Mouse (Mus musculus) myocyte (in vitro differentiated cells): ENCODE data around the gene H2-DMa.

Experiments used
- CEBPB ChIP-seq: IDR thresholded peaks from 2 replicates; pipeline ENCODE4 v1.6.1; 2011; ENCODE audit warnings: mild to moderate bottlenecking, moderate library complexity; ENCODE audit not compliant: poor library complexity, insufficient read depth, severe bottlenecking
- E2F4 ChIP-seq: IDR thresholded peaks from one replicate; pipeline ENCODE4 v1.6.1; 2011; ENCODE audit warnings: mild to moderate bottlenecking, control low read depth, moderate library complexity; ENCODE audit not compliant: insufficient read depth
- MAX ChIP-seq: IDR thresholded peaks from one replicate; pipeline ENCODE4 v1.6.1; 2011; ENCODE audit warnings: low read depth, mild to moderate bottlenecking, control low read depth
- MYOG ChIP-seq, 3 experiments: IDR thresholded peaks; one replicate each; pipeline ENCODE4 v1.6.1; 2011; ENCODE audit warnings: control low read depth in 2 of 3, low read depth in 2 of 3, mild to moderate bottlenecking in 2 of 3; ENCODE audit not compliant: insufficient read length in 2 of 3, control insufficient read depth in 1 of 3, insufficient read depth in 1 of 3
- POLR2A ChIP-seq: IDR thresholded peaks from one replicate; pipeline ENCODE4 v1.6.1; 2011; ENCODE audit warnings: low read depth, mild to moderate bottlenecking, control low read depth, moderate library complexity; ENCODE audit not compliant: insufficient read length
- POLR2AphosphoS2 ChIP-seq: IDR thresholded peaks from one replicate; pipeline ENCODE4 v1.6.1; 2011; ENCODE audit warnings: low read depth, control low read depth; ENCODE audit not compliant: insufficient read length
- REST ChIP-seq: IDR thresholded peaks from one replicate; pipeline ENCODE4 v1.6.1; 2011; ENCODE audit warnings: mild to moderate bottlenecking, control low read depth, moderate library complexity; ENCODE audit not compliant: insufficient read depth, insufficient read length
- SRF ChIP-seq: IDR thresholded peaks from one replicate; pipeline ENCODE4 v1.6.1; 2011; ENCODE audit warnings: low read depth; ENCODE audit not compliant: control insufficient read depth, insufficient read length
- TCF12 ChIP-seq: IDR thresholded peaks from one replicate; pipeline ENCODE4 v1.6.1; 2011; ENCODE audit warnings: mild to moderate bottlenecking, control low read depth; ENCODE audit not compliant: poor library complexity, insufficient read depth, severe bottlenecking
- TCF3 ChIP-seq: IDR thresholded peaks from one replicate; pipeline ENCODE4 v1.6.1; 2011; ENCODE audit warnings: low read depth, control low read depth; ENCODE audit not compliant: insufficient read length
- USF1 ChIP-seq: IDR thresholded peaks from one replicate; pipeline ENCODE4 v1.6.1; 2011; ENCODE audit warnings: low read depth, mild to moderate bottlenecking, control low read depth, moderate library complexity

- TF ChIP-seq MAX (no peak), POLR2A (no peak), POLR2AphosphoS2 (no peak), MYOG (IDR thresholded peaks at IDR 0.05; ENCODE audit: control insufficient read depth in 1 of 3, insufficient read depth in 1 of 3, insufficient read length in 2 of 3, low read depth in 2 of 3) (no peak), E2F4 (no peak), USF1 (no peak), TCF12 (no peak), CEBPB (no peak), SRF (no peak), TCF3 (no peak), REST (no peak)
Measured at GRCm38 (mm10) chr17:34186885-34187260, 67.5 kb downstream of the H2-DMa start.
